Mouse (Mus musculus) ES-CJ7 (cell line): ENCODE measurements around the gene Kat14.
A peak's percentile ranks its signal among the peaks of the same experiment; 100 is the strongest.

ENCODE experiments used
- DNase-seq: peaks from one replicate; pipeline ENCODE4 v3.0.0; 2011; ENCODE audit warnings: low read depth, low spot score

The Kat14 gene

GRCm38 (mm10) chr2:144381741-144382140 lies 13.0 kb downstream of the Kat14 start:
- DNase-seq: no peak

DNA sequence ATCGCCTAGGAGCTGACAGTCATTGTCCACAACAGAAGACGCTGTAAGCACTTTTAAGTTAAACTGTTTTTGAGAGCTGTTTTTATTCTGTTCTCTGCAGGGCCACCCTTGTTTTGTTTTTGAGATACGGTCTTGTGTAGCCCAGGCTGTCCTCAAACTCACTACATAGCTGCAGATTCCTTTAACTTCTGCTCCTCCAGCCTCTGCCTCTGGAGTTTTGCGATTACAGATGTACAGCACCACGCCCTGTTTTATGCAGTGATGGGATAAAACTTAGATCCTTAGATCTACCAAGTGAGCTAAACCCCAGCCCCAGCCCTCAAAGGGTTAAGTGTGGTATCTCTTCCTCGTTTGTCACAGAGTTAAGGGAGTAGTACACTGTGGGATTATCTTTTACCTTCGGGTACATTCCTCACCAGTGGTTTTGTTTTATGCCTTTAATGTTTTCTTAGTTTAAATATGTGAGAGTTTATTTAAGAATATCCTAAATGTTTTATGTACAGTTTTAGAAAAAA lies 13.9 kb downstream of the Kat14 start:
- DNase-seq: no peak

DNA sequence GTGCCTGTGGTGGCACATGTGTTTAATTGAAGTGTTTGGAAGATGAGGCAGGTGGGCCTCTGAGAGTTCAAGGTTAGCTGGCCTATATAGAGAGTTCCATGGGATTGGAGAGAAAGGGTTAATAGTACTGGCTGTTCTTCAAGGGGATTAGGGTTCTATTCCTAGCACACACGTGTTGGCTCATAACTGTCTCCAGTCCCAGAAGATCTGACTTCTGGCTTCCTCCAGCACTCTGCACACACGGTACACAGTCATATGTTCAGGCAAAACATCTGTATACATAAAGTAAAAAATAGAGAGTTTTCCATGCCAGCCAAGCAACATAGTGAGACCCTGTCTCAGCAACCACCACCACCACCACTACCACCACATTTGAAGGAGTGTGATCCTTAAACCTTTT lies 17.5 kb downstream of the Kat14 start:
- DNase-seq: no peak

DNA sequence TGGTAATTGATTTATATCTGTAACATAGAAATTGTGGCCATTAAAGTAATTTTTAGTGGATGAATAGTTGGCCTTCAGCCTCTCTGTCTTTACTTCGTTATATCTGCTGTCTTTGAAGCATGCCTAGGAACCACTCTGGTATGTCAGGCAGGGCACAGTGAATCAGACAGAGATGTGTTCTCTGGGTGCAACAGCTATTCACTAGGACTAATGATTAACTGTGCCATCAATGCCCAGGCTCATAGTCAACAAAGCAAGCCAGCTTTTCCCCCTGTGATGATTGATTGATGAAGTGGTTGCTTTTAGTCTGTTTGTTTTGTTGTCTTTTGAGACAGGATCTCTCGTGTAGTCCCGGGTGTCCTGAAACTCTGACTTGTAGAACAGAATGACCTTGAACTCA lies 19.6 kb downstream of the Kat14 start:
- no peak for DNase-seq

- peak; percentile 40 for DNase-seq
Measured at GRCm38 (mm10) chr2:144399531-144399930, 30.7 kb downstream of the Kat14 start.

- no peak for DNase-seq
Measured at GRCm38 (mm10) chr2:144400659-144401058, 31.9 kb downstream of the Kat14 start.

DNA sequence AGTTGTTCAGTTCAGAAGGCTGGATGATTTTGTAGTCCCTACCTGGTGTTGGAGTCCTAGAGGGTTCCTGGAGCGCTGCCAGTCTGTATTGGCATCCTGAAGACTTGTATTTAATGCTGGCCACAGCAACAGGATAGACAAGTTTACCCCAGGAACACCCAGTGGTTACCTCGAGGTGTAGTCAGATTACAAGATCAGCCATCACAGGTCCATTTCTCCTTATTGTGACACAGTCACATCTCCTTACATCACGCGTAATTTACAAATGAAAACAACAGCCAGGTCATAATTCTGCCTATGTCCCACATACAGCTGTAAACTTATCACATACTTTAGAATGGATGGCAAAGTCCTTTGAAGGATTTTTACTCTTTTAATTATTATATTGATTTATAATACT lies 40.3 kb downstream of the Kat14 start:
- no peak for DNase-seq

GRCm38 (mm10) chr2:144410603-144411002 lies 41.8 kb downstream of the Kat14 start:
- no peak for DNase-seq

- DNase-seq: no peak
Measured at GRCm38 (mm10) chr2:144414646-144415045, 45.9 kb downstream of the Kat14 start.

- peak; percentile 64 for DNase-seq
Measured at GRCm38 (mm10) chr2:144416859-144417258, 48.1 kb downstream of the Kat14 start.

GRCm38 (mm10) chr2:144418062-144418461 lies 49.3 kb downstream of the Kat14 start:
- peak; percentile 68 for DNase-seq

DNA sequence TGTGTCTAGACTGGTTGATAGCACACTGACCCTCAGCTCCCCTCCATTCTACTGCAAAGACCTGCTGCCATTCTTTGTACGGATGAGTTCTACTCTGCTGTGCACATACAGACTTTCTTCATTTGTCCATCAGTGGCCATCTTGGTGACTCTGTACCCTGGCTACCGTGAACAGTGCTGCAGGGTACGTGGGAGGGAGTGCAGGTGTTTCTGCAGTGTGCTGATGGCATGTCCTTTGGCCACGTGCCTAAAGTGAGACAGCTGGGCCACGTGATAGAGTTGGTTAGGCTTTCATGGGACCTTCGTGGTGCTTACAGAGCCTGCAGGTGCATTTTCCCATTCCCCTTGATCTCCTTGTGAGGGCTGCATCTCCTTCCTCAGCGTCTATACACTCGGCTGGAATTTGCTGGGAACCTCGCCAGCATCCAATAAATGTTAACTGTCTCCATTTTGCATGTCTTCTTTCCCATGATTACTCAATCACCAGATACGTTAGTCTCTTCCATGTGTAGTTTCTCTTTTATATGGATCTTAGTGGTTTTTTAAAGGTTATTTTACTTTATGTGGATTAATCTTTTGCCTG lies 53.4 kb downstream of the Kat14 start:
- no peak for DNase-seq

GRCm38 (mm10) chr2:144425761-144426160 lies 57.0 kb downstream of the Kat14 start:
- DNase-seq: no peak

- DNase-seq: no peak
Measured at GRCm38 (mm10) chr2:144427852-144428251, 59.1 kb downstream of the Kat14 start.

DNA sequence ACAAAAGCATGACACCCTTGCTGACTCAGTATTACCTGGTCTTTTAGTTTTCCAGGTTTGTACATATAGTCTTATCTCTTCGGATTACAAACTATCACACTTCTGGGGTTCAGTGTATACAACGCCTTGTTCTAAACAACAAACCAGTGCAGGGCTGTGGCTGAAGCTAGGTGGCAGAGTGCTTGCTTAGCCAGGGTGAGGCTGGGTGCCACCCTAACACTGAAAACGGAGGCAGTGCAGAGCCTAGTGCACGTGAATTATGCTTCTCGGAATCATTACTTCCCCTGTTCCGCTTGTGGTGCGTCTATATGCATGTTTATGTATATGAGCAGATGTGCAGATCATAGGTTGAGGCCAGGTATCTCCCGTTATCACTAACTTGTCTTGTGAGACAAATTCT lies 59.9 kb downstream of the Kat14 start:
- no peak for DNase-seq

- no peak for DNase-seq
Measured at GRCm38 (mm10) chr2:144429171-144429570, 60.4 kb downstream of the Kat14 start.

- DNase-seq: no peak
Measured at GRCm38 (mm10) chr2:144431286-144431825, 62.6 kb downstream of the Kat14 start.

DNA sequence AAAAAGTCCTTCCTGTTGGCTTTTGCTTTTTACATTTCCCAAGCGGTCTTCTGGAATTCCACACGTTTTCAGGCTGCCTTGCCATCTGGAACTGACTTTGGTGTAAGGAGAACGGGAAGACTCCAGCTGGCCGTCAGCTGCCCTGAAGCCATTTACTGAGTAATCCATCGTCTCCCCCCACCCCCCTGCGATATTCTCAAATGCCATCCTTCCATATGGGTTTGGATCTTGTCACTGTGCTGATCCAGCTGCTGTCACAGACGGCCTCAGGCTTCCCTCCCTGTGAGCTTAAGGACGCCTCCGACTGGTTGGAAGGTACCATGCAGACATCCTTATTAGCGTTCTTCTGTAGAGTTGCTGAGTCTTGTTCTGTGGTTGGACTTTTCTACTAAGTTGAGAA lies 66.9 kb downstream of the Kat14 start:
- no peak for DNase-seq

DNA sequence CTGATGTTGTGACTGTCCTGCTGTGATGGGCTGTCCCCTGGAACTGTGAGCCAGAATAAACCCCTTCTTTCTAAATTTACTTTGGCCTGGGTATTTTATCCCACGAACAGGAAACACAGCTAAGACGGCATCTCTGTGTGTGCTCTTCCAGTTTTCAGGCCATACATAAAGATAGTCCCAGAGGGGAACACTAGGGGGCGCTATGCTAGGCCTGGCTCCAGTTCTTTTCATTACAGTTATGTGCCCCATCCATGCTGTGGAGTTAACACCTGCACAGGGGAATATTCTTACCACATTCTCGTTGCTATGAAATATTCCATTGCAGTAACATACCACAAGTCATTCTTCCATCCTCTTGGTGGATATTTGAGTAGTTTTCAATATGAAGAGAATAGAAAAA lies 69.6 kb downstream of the Kat14 start:
- peak; percentile 44 for DNase-seq

- DNase-seq: no peak
Measured at GRCm38 (mm10) chr2:144439191-144439700, 70.5 kb downstream of the Kat14 start.

GRCm38 (mm10) chr2:144441386-144441915 lies 72.7 kb downstream of the Kat14 start:
- no peak for DNase-seq

DNA sequence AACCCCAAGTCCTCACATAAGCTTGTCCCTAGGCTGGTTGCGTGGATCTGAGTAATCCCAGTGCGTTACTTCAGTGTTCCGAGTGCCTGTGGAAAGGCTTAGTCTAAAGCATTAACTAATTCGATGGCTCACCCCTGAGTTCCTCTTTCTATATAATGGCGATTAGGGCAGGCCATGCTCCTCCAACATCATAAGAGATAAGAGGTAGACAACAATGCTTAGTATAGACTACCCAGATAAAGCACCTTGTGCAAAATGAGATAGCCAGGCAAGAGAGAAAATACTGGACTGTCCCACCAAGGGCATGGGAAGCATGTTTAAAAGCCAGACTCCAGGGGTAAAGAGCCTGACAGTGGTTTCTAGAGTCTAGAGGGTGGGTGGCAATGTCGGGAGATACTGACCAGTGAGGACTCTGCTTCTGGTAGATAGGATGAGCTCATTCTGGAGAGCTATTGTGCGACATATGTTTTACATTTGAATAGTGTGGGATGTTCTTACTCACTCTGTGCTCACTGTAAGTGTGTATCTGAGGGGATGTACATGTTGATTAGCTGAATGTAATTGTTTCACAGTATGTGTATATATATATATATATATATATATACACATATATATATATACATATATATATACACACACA lies 77.7 kb downstream of the Kat14 start:
- no peak for DNase-seq

- no peak for DNase-seq
Measured at GRCm38 (mm10) chr2:144450378-144450777, 81.6 kb downstream of the Kat14 start.
